Mouse (Mus musculus) liver, adult 2 months (tissue): Measurements from ENCODE around the gene Agtr1b.

Experiments used
- CTCF ChIP-seq: fragments of 200-500 bp; IDR thresholded peaks from 2 replicates; pipeline ENCODE4 v1.5.1; 2011; ENCODE audit warnings: low read depth, low read length, control low read depth
- POLR2A ChIP-seq: fragments of 200-500 bp; IDR thresholded peaks from 2 replicates; pipeline ENCODE4 v1.6.1; 2011; ENCODE audit warnings: low read length, control low read depth; ENCODE audit not compliant: insufficient read depth; ENCODE audit errors: extremely low read depth

DNA sequence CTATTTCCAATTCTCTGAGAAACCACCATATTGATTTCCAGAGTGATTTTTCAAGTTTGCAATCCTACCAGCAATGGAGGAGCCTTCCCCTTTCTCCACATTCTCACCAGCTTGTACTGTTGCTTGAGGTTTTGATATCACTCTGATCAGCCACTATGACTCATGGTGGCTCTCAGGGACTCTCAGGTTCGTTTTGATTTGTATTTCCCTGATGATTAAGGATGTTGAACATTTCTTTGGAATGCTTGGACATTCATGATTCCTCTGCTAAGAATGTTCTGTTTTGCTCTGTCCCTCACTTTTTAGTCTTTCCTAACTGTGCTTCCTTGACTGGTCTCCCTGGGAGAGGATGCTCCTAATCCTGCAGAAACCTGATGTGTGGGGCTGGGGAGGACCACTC is 85.2 kb downstream of the Agtr1b start:
- TF ChIP-seq POLR2A (no peak), CTCF (no peak)
